Mouse (Mus musculus) myocyte (in vitro differentiated cells): ENCODE measurements around the gene Commd2. TPM values are rescaled to one million over a fixed set of nuclear protein-coding genes. Genes with fewer than 3 reads are reported as not detected.

Experiments
- polyA plus RNA-seq: library from polyadenylated mRNA; unstranded; fragments of >200 nt; fragmentation: generic; extraction: Trizol; gene quantifications from one replicate; pipeline ENCODE4 v1.2.1, GENCODE M21; 2012; ENCODE audit warnings: missing spikeins

The Commd2 gene
- polyA plus RNA-seq, 1 experiment = 38.7 TPM

Other genes with a start within 250 kb of the Commd2 start
- 0.08 TPM for gene Tm4sf4, start 226.4 kb downstream of the Commd2 start, polyA plus RNA-seq
- 63.1 TPM for gene Wwtr1, start 75.8 kb downstream of the Commd2 start, polyA plus RNA-seq
- gene Ankub1, start 41.1 kb upstream of the Commd2 start, polyA plus RNA-seq = not detected
- gene Rnf13, start 84.3 kb upstream of the Commd2 start, polyA plus RNA-seq = 15.6 TPM
- 13.0 TPM for gene Pfn2, start 196.4 kb upstream of the Commd2 start, polyA plus RNA-seq